Mouse (Mus musculus) heart, adult 2 months (tissue): ENCODE data around the gene Tec.
"Not testable (repeated sequence)": the region's sequence is repeated elsewhere in the genome, so short reads cannot be mapped to it uniquely, and the experiment has no call there.

Experiments used
- CTCF ChIP-seq: fragments of 200-600 bp; IDR thresholded peaks from 2 replicates; pipeline ENCODE4 v1.8.1; 2022; ENCODE audit warnings: antibody characterized with exemption, mild to moderate bottlenecking, moderate library complexity
- POLR2A ChIP-seq: fragments of 200-500 bp; IDR thresholded peaks from 2 replicates; pipeline ENCODE4 v1.6.1; 2011; ENCODE audit warnings: mild to moderate bottlenecking, low read depth, low read length, control low read depth; ENCODE audit not compliant: insufficient read depth

- TF ChIP-seq POLR2A, CTCF: not testable (repeated sequence)
Measured at GRCm38 (mm10) chr5:72816960-72817359, 51.3 kb downstream of the Tec start.
